ENCODE assay signal across 8 mouse cellular contexts in genomic region chr1:134344005-134344950, GRCm38 (mm10). TPM values are rescaled to one million over a fixed set of nuclear protein-coding genes. Genes with fewer than 3 reads are reported as not detected.
DNase-seq lines count a peak whose midpoint lies in the region; ATAC-seq and TF ChIP-seq lines count a peak whose summit lies in the region.

No protein-coding gene starts in this region.

- H3K4me1 ChIP-seq in forebrain, embryonic 13.5 days, result peaks cover 16% of the 10 kb centered on the region
- H3K4me1 ChIP-seq in liver, postnatal 0 days (ENCODE audit: insufficient read depth), result peaks cover 10% of the 10 kb centered on the region
- H3K4me1 ChIP-seq in neural tube, embryonic 13.5 days (replicated peaks), result peaks cover 30% of the 10 kb centered on the region
- H3K4me1 ChIP-seq in stomach, postnatal 0 days (replicated peaks; ENCODE audit: control insufficient read depth, insufficient read depth), result no peaks in the 10 kb centered on the region

- H3K4me3 ChIP-seq in forebrain, embryonic 13.5 days, result peak overlapping the region; percentile 45
- H3K4me3 ChIP-seq in liver, postnatal 0 days (ENCODE audit: low read depth, low read length), result 0 out of 2 replicates have a peak overlapping the region, but pooled peaks have one; percentile 29
- peak overlapping the region; percentile 53 for H3K4me3 ChIP-seq in neural tube, embryonic 13.5 days
- H3K4me3 ChIP-seq in stomach, postnatal 0 days (ENCODE audit: low read depth, low read length), result peak overlapping the region; percentile 43

- WGBS in forebrain, embryonic 13.5 days, result 1% methylated on average over 51 of the region's 54 CpGs
- 7% methylated on average over 47 of the region's 54 CpGs for WGBS in liver, postnatal 0 days (ENCODE audit: insufficient replicate concordance)
- under 1% methylated on average over 52 of the region's 54 CpGs for WGBS in neural tube, embryonic 13.5 days
- WGBS in stomach, postnatal 0 days, result 2% methylated on average over 51 of the region's 54 CpGs

- peak overlapping the region; percentile 68 for H3K9ac ChIP-seq in forebrain, embryonic 13.5 days
- no peak overlapping the region for H3K9ac ChIP-seq in liver, postnatal 0 days (replicated peaks)
- peak overlapping the region; percentile 78 for H3K9ac ChIP-seq in neural tube, embryonic 13.5 days
- peak overlapping the region; percentile 53 for H3K9ac ChIP-seq in stomach, postnatal 0 days (ENCODE audit: low read length)

- peak overlapping the region; percentile 76 for H3K4me2 ChIP-seq in forebrain, embryonic 13.5 days
- peak overlapping the region; percentile 72 for H3K4me2 ChIP-seq in liver, postnatal 0 days (ENCODE audit: low read depth, low read length)
- peak overlapping the region; percentile 79 for H3K4me2 ChIP-seq in neural tube, embryonic 13.5 days
- H3K4me2 ChIP-seq in stomach, postnatal 0 days (replicated peaks; ENCODE audit: low read depth), result peak overlapping the region; percentile 81

- peaks cover 26% of the 10 kb centered on the region for H3K36me3 ChIP-seq in forebrain, embryonic 13.5 days (ENCODE audit: poor library complexity, severe bottlenecking)
- peaks cover 30% of the 10 kb centered on the region for H3K36me3 ChIP-seq in liver, postnatal 0 days (replicated peaks; ENCODE audit: insufficient read depth, low read length)
- H3K36me3 ChIP-seq in neural tube, embryonic 13.5 days, result peaks cover 26% of the 10 kb centered on the region
- H3K36me3 ChIP-seq in stomach, postnatal 0 days (ENCODE audit: control insufficient read depth, insufficient read depth, low read length), result peaks cover 14% of the 10 kb centered on the region

- peak; percentile 83 for DNase-seq in CD4-positive helper T cell, adult 2 months (ENCODE audit: low read depth, low spot score)
- peak; percentile 88 for DNase-seq in heart, postnatal 4 days
- peak; percentile 87 to 91 for DNase-seq in layer of hippocampus, adult 18-20 months (ENCODE audit: low spot score in 2 of 2)
- DNase-seq in liver, postnatal 0 days, result peak; percentile 92
- DNase-seq in stomach, postnatal 0 days (ENCODE audit: low spot score), result peak; percentile 97

- TF ChIP-seq EP300 in liver, postnatal 0 days (IDR thresholded peaks at IDR 0.05; ENCODE audit: low read depth), result no peak
- TF ChIP-seq EP300 in stomach, postnatal 0 days (optimal IDR thresholded peaks at IDR 0.05), result no peak

- H3K27me3 ChIP-seq in forebrain, embryonic 13.5 days, result no peaks in the 10 kb centered on the region
- no peaks in the 10 kb centered on the region for H3K27me3 ChIP-seq in liver, postnatal 0 days (ENCODE audit: insufficient read depth, low read length)
- H3K27me3 ChIP-seq in neural tube, embryonic 13.5 days, result 0 out of 2 replicates have a peak, but pooled peaks cover 4% of the 10 kb centered on the region
- no peaks in the 10 kb centered on the region for H3K27me3 ChIP-seq in stomach, postnatal 0 days (ENCODE audit: control insufficient read depth, insufficient read depth, low read length)

- no peak for TF ChIP-seq CTCF in liver, postnatal 0 days (IDR thresholded peaks at IDR 0.05; ENCODE audit: low read depth)
- TF ChIP-seq CTCF in stomach, postnatal 0 days (IDR thresholded peaks at IDR 0.05; ENCODE audit: low read depth), result no peak

- ATAC-seq in cerebellum, adult (ENCODE audit: insufficient number of reproducible peaks, low FRiP score, low TSS enrichment), result peak; percentile 69
- peak; percentile 95 for ATAC-seq in forebrain, embryonic 13.5 days
- ATAC-seq in liver, postnatal 0 days, result peak; percentile 90
- ATAC-seq in neural tube, embryonic 13.5 days (ENCODE audit: low read depth), result peak; percentile 94
- ATAC-seq in stomach, postnatal 0 days (ENCODE audit: low FRiP score, low TSS enrichment), result peak; percentile 96

- H3K9me3 ChIP-seq in forebrain, embryonic 13.5 days (replicated peaks), result no peaks in the 10 kb centered on the region
- H3K9me3 ChIP-seq in liver, postnatal 0 days (ENCODE audit: low read length), result no peaks in the 10 kb centered on the region
- no peaks in the 10 kb centered on the region for H3K9me3 ChIP-seq in neural tube, embryonic 13.5 days
- no peaks in the 10 kb centered on the region for H3K9me3 ChIP-seq in stomach, postnatal 0 days (ENCODE audit: control insufficient read depth, low read length)

- no peak overlapping the region for H3K27ac ChIP-seq in forebrain, embryonic 13.5 days
- H3K27ac ChIP-seq in liver, postnatal 0 days (ENCODE audit: low read depth), result no peak overlapping the region
- H3K27ac ChIP-seq in neural tube, embryonic 13.5 days (replicated peaks), result peak overlapping the region; percentile 70
- no peak overlapping the region for H3K27ac ChIP-seq in stomach, postnatal 0 days (replicated peaks)

RNA-seq across cellular contexts. Expression of gene Ppfia4, which starts 11.6 kb away (rescaled TPM):
- 3.5 and 3.7 TPM in 2 replicates for polyA plus RNA-seq in forebrain, embryonic 13.5 days (2015; fragmentation: Nextera tagmentation; extraction: Ambion mirVana)
- total RNA-seq in heart, postnatal 4 days (2021), result 1 to 10 TPM; 7.3 to 9.2 TPM
- 10 to 100 TPM; 66.5 to 68.4 TPM for total RNA-seq in layer of hippocampus, adult 18-20 months (2021)
- polyA plus RNA-seq in liver, postnatal 0 days (2015; fragmentation: Nextera tagmentation; extraction: Ambion mirVana), result 1.3 and 1.6 TPM in 2 replicates
- 10.9 and 11.7 TPM in 2 replicates for polyA plus RNA-seq in neural tube, embryonic 13.5 days (2015; fragmentation: Nextera tagmentation; extraction: Ambion mirVana)
- 2.8 TPM in 2 replicates for polyA plus RNA-seq in stomach, postnatal 0 days (2015; fragmentation: Nextera tagmentation; extraction: Ambion mirVana)

RNA-seq across cellular contexts. Expression of gene Tmem183a, which starts 17.5 kb away (rescaled TPM):
- polyA plus RNA-seq in forebrain, embryonic 13.5 days (2015; fragmentation: Nextera tagmentation; extraction: Ambion mirVana), result 126 and 131 TPM in 2 replicates
- 10 to 100 TPM; 33.8 to 42.5 TPM for total RNA-seq in heart, postnatal 4 days (2021)
- 10 to 100 TPM; 60.3 to 71.7 TPM for total RNA-seq in layer of hippocampus, adult 18-20 months (2021)
- polyA plus RNA-seq in liver, postnatal 0 days (2015; fragmentation: Nextera tagmentation; extraction: Ambion mirVana), result 44.1 and 46.1 TPM in 2 replicates
- 105 and 117 TPM in 2 replicates for polyA plus RNA-seq in neural tube, embryonic 13.5 days (2015; fragmentation: Nextera tagmentation; extraction: Ambion mirVana)
- polyA plus RNA-seq in stomach, postnatal 0 days (2015; fragmentation: Nextera tagmentation; extraction: Ambion mirVana), result 64.9 and 65.6 TPM in 2 replicates

RNA-seq across cellular contexts. Expression of gene 4933406M09Rik, which starts 41.5 kb away (rescaled TPM):
- polyA plus RNA-seq in forebrain, embryonic 13.5 days (2015; fragmentation: Nextera tagmentation; extraction: Ambion mirVana), result not detected in 2 replicates
- not detected for total RNA-seq in heart, postnatal 4 days (2021)
- total RNA-seq in layer of hippocampus, adult 18-20 months (2021), result not detected
- polyA plus RNA-seq in liver, postnatal 0 days (2015; fragmentation: Nextera tagmentation; extraction: Ambion mirVana), result not detected in 2 replicates
- not detected in 2 replicates for polyA plus RNA-seq in neural tube, embryonic 13.5 days (2015; fragmentation: Nextera tagmentation; extraction: Ambion mirVana)
- not detected in 2 replicates for polyA plus RNA-seq in stomach, postnatal 0 days (2015; fragmentation: Nextera tagmentation; extraction: Ambion mirVana)

RNA-seq across cellular contexts. Expression of gene Myog, which starts 54.5 kb away (rescaled TPM):
- polyA plus RNA-seq in forebrain, embryonic 13.5 days (2015; fragmentation: Nextera tagmentation; extraction: Ambion mirVana), result not detected in 2 replicates
- under 1 TPM; 0.48 to 0.52 TPM for total RNA-seq in heart, postnatal 4 days (2021)
- not detected for total RNA-seq in layer of hippocampus, adult 18-20 months (2021)
- 0.64 TPM in 1 of 2 replicates, not detected in the other for polyA plus RNA-seq in liver, postnatal 0 days (2015; fragmentation: Nextera tagmentation; extraction: Ambion mirVana)
- polyA plus RNA-seq in neural tube, embryonic 13.5 days (2015; fragmentation: Nextera tagmentation; extraction: Ambion mirVana), result 5.2 and 21.7 TPM in 2 replicates
- polyA plus RNA-seq in stomach, postnatal 0 days (2015; fragmentation: Nextera tagmentation; extraction: Ambion mirVana), result 2.7 and 5.0 TPM in 2 replicates
